Mouse (Mus musculus): ENCODE results near the gene Prmt1. TPM values are rescaled to one million over a fixed set of nuclear protein-coding genes. Genes with fewer than 3 reads are reported as not detected.

The Prmt1 gene
- polyA plus RNA-seq (2014; fragmentation: Nextera tagmentation; extraction: Ambion mirVana): 236 and 281 TPM in 2 replicates

- ATAC-seq (ENCODE audit: low FRiP score, low TSS enrichment): peak; percentile 95
- peak; percentile 99 for DNase-seq
- no peaks in the 10 kb centered on the region for H3K9me3 ChIP-seq (ENCODE audit: control insufficient read depth, low read length)
- WGBS: under 1% methylated on average over 42 of the region's 42 CpGs
- no peaks in the 10 kb centered on the region for H3K27me3 ChIP-seq (ENCODE audit: control insufficient read depth, insufficient read depth, low read length)
- peaks cover 31% of the 10 kb centered on the region for H3K4me1 ChIP-seq (ENCODE audit: control insufficient read depth, insufficient read depth, low read length)
- H3K9ac ChIP-seq (replicated peaks; ENCODE audit: low read length): peak within 1 kb of the TSS; percentile 94
- H3K27ac ChIP-seq (replicated peaks; ENCODE audit: low read depth, low read length): peak within 1 kb of the TSS; percentile 94
- H3K4me2 ChIP-seq (ENCODE audit: low read length): peak within 1 kb of the TSS; percentile 73
- H3K36me3 ChIP-seq (ENCODE audit: control insufficient read depth, insufficient read depth, low read length): peaks cover 22% of the 10 kb centered on the region
- H3K4me3 ChIP-seq (replicated peaks; ENCODE audit: low read depth, low read length): peak within 1 kb of the TSS; percentile 94
Measured at GRCm38 (mm10) chr7:44986192-44986878, at the start of gene Prmt1. Prmt1 (minus strand) TSS chr7:44986568.

- H3K36me3 ChIP-seq (ENCODE audit: control insufficient read depth, insufficient read depth, low read length): peaks cover 97% of the 10 kb centered on the region
- no peak for DNase-seq
- H3K4me2 ChIP-seq (ENCODE audit: low read length): no peak overlapping the region
- H3K9me3 ChIP-seq (ENCODE audit: control insufficient read depth, low read length): no peaks in the 10 kb centered on the region
- no peaks in the 10 kb centered on the region for H3K27me3 ChIP-seq (ENCODE audit: control insufficient read depth, insufficient read depth, low read length)
- H3K4me1 ChIP-seq (ENCODE audit: control insufficient read depth, insufficient read depth, low read length): no peaks in the 10 kb centered on the region
- no peak overlapping the region for H3K27ac ChIP-seq (replicated peaks; ENCODE audit: low read depth, low read length)
- H3K9ac ChIP-seq (replicated peaks; ENCODE audit: low read length): no peak overlapping the region
- 95% methylated on average over 3 of the region's 3 CpGs for WGBS
- no peak for ATAC-seq (ENCODE audit: low FRiP score, low TSS enrichment)
- no peak overlapping the region for H3K4me3 ChIP-seq (replicated peaks; ENCODE audit: low read depth, low read length)
Measured at GRCm38 (mm10) chr7:45035631-45036030, 49.3 kb upstream of the Prmt1 start.

GRCm38 (mm10) chr7:45033722-45034359 is 47.5 kb upstream of the Prmt1 start:
- no peak overlapping the region for H3K4me3 ChIP-seq (replicated peaks; ENCODE audit: low read depth, low read length)
- no peak overlapping the region for H3K9ac ChIP-seq (replicated peaks; ENCODE audit: low read length)
- no peak overlapping the region for H3K4me2 ChIP-seq (ENCODE audit: low read length)
- WGBS: 94% methylated on average over 19 of the region's 19 CpGs
- no peaks in the 10 kb centered on the region for H3K9me3 ChIP-seq (ENCODE audit: control insufficient read depth, low read length)
- peaks cover 97% of the 10 kb centered on the region for H3K36me3 ChIP-seq (ENCODE audit: control insufficient read depth, insufficient read depth, low read length)
- H3K27ac ChIP-seq (replicated peaks; ENCODE audit: low read depth, low read length): no peak overlapping the region
- no peaks in the 10 kb centered on the region for H3K4me1 ChIP-seq (ENCODE audit: control insufficient read depth, insufficient read depth, low read length)
- no peak for DNase-seq
- H3K27me3 ChIP-seq (ENCODE audit: control insufficient read depth, insufficient read depth, low read length): no peaks in the 10 kb centered on the region
- no peak for ATAC-seq (ENCODE audit: low FRiP score, low TSS enrichment)

- no peak overlapping the region for H3K4me2 ChIP-seq (ENCODE audit: low read length)
- no peaks in the 10 kb centered on the region for H3K9me3 ChIP-seq (ENCODE audit: control insufficient read depth, low read length)
- H3K27me3 ChIP-seq (ENCODE audit: control insufficient read depth, insufficient read depth, low read length): no peaks in the 10 kb centered on the region
- H3K4me1 ChIP-seq (ENCODE audit: control insufficient read depth, insufficient read depth, low read length): peaks cover 6% of the 10 kb centered on the region; the same call in 1 of the 2 replicates
- 97% methylated on average over 8 of the region's 8 CpGs for WGBS
- DNase-seq (no peak), ATAC-seq (ENCODE audit: low FRiP score, low TSS enrichment) (no peak)
- H3K9ac ChIP-seq (replicated peaks; ENCODE audit: low read length): no peak overlapping the region
- no peak overlapping the region for H3K4me3 ChIP-seq (replicated peaks; ENCODE audit: low read depth, low read length)
- H3K36me3 ChIP-seq (ENCODE audit: control insufficient read depth, insufficient read depth, low read length): peaks cover 93% of the 10 kb centered on the region
- H3K27ac ChIP-seq (replicated peaks; ENCODE audit: low read depth, low read length): no peak overlapping the region
Measured at GRCm38 (mm10) chr7:45030857-45031256, 44.5 kb upstream of the Prmt1 start.

GRCm38 (mm10) chr7:45029995-45030394 is 43.6 kb upstream of the Prmt1 start:
- H3K36me3 ChIP-seq (ENCODE audit: control insufficient read depth, insufficient read depth, low read length): peaks cover 85% of the 10 kb centered on the region
- no peak overlapping the region for H3K27ac ChIP-seq (replicated peaks; ENCODE audit: low read depth, low read length)
- H3K9me3 ChIP-seq (ENCODE audit: control insufficient read depth, low read length): no peaks in the 10 kb centered on the region
- no peak overlapping the region for H3K4me2 ChIP-seq (ENCODE audit: low read length)
- DNase-seq (no peak), ATAC-seq (ENCODE audit: low FRiP score, low TSS enrichment) (no peak)
- no peak overlapping the region for H3K9ac ChIP-seq (replicated peaks; ENCODE audit: low read length)
- WGBS: 94% methylated on average over 6 of the region's 6 CpGs
- no peak overlapping the region for H3K4me3 ChIP-seq (replicated peaks; ENCODE audit: low read depth, low read length)
- no peaks in the 10 kb centered on the region for H3K27me3 ChIP-seq (ENCODE audit: control insufficient read depth, insufficient read depth, low read length)
- H3K4me1 ChIP-seq (ENCODE audit: control insufficient read depth, insufficient read depth, low read length): peaks cover 6% of the 10 kb centered on the region; the same call in 1 of the 2 replicates

GRCm38 (mm10) chr7:45028351-45028750 is 42.0 kb upstream of the Prmt1 start:
- 93% methylated on average over 11 of the region's 11 CpGs for WGBS
- peaks cover 68% of the 10 kb centered on the region for H3K36me3 ChIP-seq (ENCODE audit: control insufficient read depth, insufficient read depth, low read length)

GRCm38 (mm10) chr7:45027761-45028160 is 41.4 kb upstream of the Prmt1 start:
- 95% methylated on average over 9 of the region's 9 CpGs for WGBS
- DNase-seq (no peak), ATAC-seq (ENCODE audit: low FRiP score, low TSS enrichment) (no peak)
- Histone ChIP-seq H3K36me3 (ENCODE audit: control insufficient read depth, insufficient read depth, low read length) (peaks cover 62% of the 10 kb centered on the region), H3K9me3 (ENCODE audit: control insufficient read depth, low read length) (no peaks in the 10 kb centered on the region), H3K4me1 (ENCODE audit: control insufficient read depth, insufficient read depth, low read length) (peaks cover 6% of the 10 kb centered on the region; the same call in 1 of the 2 replicates), H3K4me2 (ENCODE audit: low read length) (no peak overlapping the region), H3K9ac (replicated peaks; ENCODE audit: low read length) (no peak overlapping the region), H3K27ac (replicated peaks; ENCODE audit: low read depth, low read length) (no peak overlapping the region), H3K4me3 (replicated peaks; ENCODE audit: low read depth, low read length) (no peak overlapping the region), H3K27me3 (ENCODE audit: control insufficient read depth, insufficient read depth, low read length) (no peaks in the 10 kb centered on the region)

More at GRCm38 (mm10) chr7:45028351-45028750, 42.0 kb upstream of the Prmt1 start:
- Histone ChIP-seq H3K27ac (replicated peaks; ENCODE audit: low read depth, low read length) (no peak overlapping the region), H3K4me3 (replicated peaks; ENCODE audit: low read depth, low read length) (no peak overlapping the region), H3K9ac (replicated peaks; ENCODE audit: low read length) (no peak overlapping the region), H3K27me3 (ENCODE audit: control insufficient read depth, insufficient read depth, low read length) (no peaks in the 10 kb centered on the region), H3K9me3 (ENCODE audit: control insufficient read depth, low read length) (no peaks in the 10 kb centered on the region), H3K4me1 (ENCODE audit: control insufficient read depth, insufficient read depth, low read length) (peaks cover 6% of the 10 kb centered on the region; the same call in 1 of the 2 replicates), H3K4me2 (ENCODE audit: low read length) (no peak overlapping the region)
- DNase-seq: no peak
- ATAC-seq (ENCODE audit: low FRiP score, low TSS enrichment): no peak

GRCm38 (mm10) chr7:45026256-45026655 is 39.9 kb upstream of the Prmt1 start:
- Histone ChIP-seq H3K36me3 (ENCODE audit: control insufficient read depth, insufficient read depth, low read length) (peaks cover 48% of the 10 kb centered on the region), H3K4me1 (ENCODE audit: control insufficient read depth, insufficient read depth, low read length) (peaks cover 6% of the 10 kb centered on the region; the same call in 1 of the 2 replicates), H3K9me3 (ENCODE audit: control insufficient read depth, low read length) (no peaks in the 10 kb centered on the region), H3K27me3 (ENCODE audit: control insufficient read depth, insufficient read depth, low read length) (no peaks in the 10 kb centered on the region), H3K4me3 (replicated peaks; ENCODE audit: low read depth, low read length) (no peak overlapping the region), H3K4me2 (ENCODE audit: low read length) (no peak overlapping the region), H3K9ac (replicated peaks; ENCODE audit: low read length) (no peak overlapping the region), H3K27ac (replicated peaks; ENCODE audit: low read depth, low read length) (peak overlapping the region; percentile 16)
- 20% methylated on average over 2 of the region's 2 CpGs for WGBS
- ATAC-seq (ENCODE audit: low FRiP score, low TSS enrichment): no peak
- peak; percentile 54 for DNase-seq
